Mouse (Mus musculus) embryonic stem cell, embryonic (primary cell): ENCODE measurements around the gene Gm11492.

Experiments used
- CTCF ChIA-PET, 4 experiments: fragments of 300-600 bp in 2 of 4; fragments of 350-600 bp in 2 of 4; sonication (Branson Sonifier 250); formaldehyde crosslinking; loops; one replicate each; lab custom pipeline; 2022; ENCODE audit warnings: inconsistent platforms in 2 of 4; lab: Charles Lee
- POLR2A ChIA-PET, 4 experiments: fragments of 300-600 bp in 2 of 4; fragments of 350-600 bp in 2 of 4; sonication (Branson Sonifier 250); formaldehyde crosslinking; loops; one replicate each; lab custom pipeline; 2022; ENCODE audit warnings: antibody characterized with exemption in 4 of 4, inconsistent platforms in 1 of 4; lab: Charles Lee

The Gm11492 gene

DNA sequence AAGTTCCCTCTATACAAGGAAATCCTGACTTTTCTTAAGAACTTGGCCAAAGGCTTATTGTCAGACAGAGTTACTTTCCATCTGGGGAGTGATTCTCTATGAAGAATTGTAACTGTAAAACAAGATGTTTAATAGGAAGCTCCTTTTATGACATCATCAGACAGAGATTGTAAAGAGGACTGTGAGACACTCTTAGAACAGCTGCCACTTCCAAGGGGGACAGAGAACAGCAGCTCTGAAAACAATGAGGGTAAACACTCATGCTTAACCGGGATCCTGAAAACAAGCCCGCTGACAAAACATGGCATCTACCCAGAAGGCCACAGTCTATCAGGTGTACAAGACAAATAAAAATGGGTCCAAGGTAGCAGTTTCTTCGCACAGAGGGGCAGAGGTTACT is at the start of gene Gm11492:
Gene Gm11492, plus strand, starts transcription at position 153 of the 400 bp plus-strand sequence.
- CTCF ChIA-PET: interaction anchor here in 2 of 4 experiments (0.6 kb wide), 2 partner anchors 12 to 34 kb away, joined by 4 read pairs; no protein-coding TSS in a partner anchor
- POLR2A ChIA-PET: interaction anchor here in 2 of 4 experiments (0.6 to 1.6 kb wide), 2 partner anchors 14 to 19 kb away, joined by 3 to 4 read pairs; no protein-coding TSS in a partner anchor

DNA sequence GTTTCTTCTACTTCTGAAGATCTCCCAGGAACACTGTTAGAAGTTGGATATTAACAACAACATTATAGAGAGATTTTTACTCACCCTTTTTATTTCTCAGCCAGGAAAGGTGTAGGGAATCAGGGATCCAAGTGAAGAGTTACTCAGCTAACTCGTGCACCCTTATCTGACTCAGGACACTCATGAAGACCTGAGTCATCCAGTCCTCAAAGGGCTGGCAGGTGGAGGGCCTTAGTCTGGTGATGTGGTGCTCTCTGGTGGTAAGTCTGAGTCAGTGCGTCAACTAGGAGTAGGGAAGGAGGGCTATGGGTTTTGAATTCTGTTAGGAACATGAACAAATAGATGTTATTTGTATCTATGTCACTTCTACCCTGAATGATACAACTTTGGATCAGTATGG is 47.2 kb upstream of the Gm11492 start:
- ChIA-PET POLR2A (interaction anchor here in 3 of 4 experiments (0.6 to 1.6 kb wide), 8 partner anchors 50 to 115 kb away, joined by 3 to 9 read pairs (median 6); partner anchors contain the start of genes Rad51c (in 1 of the 3) and Tex14 (in 1 of the 3)), CTCF (interaction anchor here (0.6 to 2.3 kb wide), 5 partner anchors 12 to 15 kb away, joined by 3 to 9 read pairs (median 4); no protein-coding TSS in a partner anchor)

DNA sequence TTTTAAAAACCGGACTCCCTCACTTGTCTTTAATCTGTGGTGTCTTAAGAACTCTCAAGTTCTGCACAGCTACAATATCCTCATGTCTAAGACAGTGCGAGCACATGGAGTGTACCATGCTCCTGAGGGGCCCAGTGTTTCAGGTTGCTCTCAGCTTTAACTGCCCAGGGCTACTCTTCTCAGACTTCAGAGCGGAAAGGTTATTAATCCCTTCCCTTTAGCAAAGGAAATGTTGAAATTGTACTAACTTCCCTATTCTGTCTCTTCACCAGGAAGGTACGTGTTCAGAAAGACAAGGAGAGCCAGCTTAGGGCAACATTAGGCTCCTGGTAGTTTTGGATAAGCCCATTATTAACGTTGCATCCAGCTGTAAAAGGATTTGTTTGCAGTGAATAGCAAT is 43.0 kb upstream of the Gm11492 start:
- ChIA-PET CTCF (interaction anchor here in 3 of 4 experiments (0.6 to 1.7 kb wide), 4 partner anchors 8 to 73 kb away, joined by 3 to 8 read pairs (median 4); no protein-coding TSS in a partner anchor), POLR2A (interaction anchor here in 1 of 4 experiments (1.9 to 2.1 kb wide), 3 partner anchors 8 to 16 kb away, joined by 5 read pairs; no protein-coding TSS in a partner anchor)

DNA sequence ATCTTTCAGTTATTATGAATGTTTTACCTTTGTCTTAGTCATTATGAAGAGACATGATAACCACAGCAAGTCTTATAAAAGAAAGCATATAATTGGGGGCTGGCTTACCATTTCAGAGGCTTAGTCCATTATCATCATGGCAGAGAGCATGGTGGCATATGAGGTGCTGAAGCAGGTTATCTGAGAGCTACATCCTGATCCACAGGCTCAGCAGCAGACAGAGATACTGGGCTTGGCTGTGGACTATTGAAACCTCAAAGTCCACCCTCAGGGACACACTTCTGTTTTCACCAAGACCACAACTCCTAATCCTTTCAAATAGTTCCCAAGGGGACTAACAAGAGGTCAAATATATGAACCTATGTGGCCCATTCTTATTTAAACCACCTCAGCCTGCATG is 42.5 kb upstream of the Gm11492 start:
- CTCF ChIA-PET: interaction anchor here in 1 of 4 experiments (0.6 kb wide), 1 partner anchor 72 kb away, joined by 8 read pairs; no protein-coding TSS in a partner anchor
- POLR2A ChIA-PET: interaction anchor here in 1 of 4 experiments (1.9 to 2.1 kb wide), 2 partner anchors 8 to 10 kb away, joined by 5 read pairs; no protein-coding TSS in a partner anchor

DNA sequence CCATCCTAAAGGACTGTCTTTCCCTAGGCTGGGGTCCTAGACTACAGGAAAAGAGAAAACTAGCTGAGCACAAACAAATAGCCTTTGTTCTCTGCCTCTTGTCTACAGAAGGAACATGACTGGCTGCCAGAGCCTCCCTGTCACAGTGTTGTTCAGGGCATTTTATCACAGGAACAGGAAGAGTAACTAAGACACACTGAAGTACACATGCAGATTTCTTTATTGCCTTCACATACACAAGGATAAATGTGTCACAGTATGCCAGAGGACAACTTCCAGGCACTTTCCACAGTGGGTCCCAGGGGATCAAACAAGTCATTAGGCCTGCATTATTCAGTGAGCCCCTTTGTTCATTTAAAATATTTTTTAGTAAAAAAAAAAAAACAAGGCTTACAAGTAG is 41.7 kb upstream of the Gm11492 start:
- CTCF ChIA-PET: no interaction called here
- POLR2A ChIA-PET: interaction anchor here in 1 of 4 experiments (0.7 kb wide), 1 partner anchor 126 kb away, joined by 3 read pairs; no protein-coding TSS in a partner anchor

DNA sequence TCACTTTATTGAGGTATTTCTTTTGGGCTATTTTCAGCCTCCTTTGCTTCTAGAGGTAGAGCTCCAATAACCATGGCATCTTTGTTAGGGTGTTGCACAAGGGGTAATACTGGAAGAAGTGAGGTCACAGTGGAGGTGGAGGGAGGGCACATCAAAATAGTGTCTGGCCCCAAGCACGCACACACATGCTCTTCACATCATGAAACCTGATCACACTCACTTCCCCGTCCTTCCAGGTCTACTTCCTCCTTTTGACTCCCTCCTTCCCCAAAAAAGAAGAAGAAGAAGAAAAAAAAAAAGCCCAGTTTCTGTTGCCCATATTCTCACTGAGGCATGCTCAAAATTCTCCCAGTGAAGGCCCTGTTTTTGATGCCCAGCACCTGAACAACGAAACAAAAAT is 39.1 kb upstream of the Gm11492 start:
- ChIA-PET POLR2A (interaction anchor here in 3 of 4 experiments (0.5 to 1.8 kb wide), 9 partner anchors 23 to 520 kb away, joined by 3 to 4 read pairs (median 3); no protein-coding TSS in a partner anchor), CTCF (interaction anchor here in 3 of 4 experiments (0.6 to 0.7 kb wide), 3 partner anchors 38 to 314 kb away, joined by 3 to 4 read pairs (median 3); no protein-coding TSS in a partner anchor)

DNA sequence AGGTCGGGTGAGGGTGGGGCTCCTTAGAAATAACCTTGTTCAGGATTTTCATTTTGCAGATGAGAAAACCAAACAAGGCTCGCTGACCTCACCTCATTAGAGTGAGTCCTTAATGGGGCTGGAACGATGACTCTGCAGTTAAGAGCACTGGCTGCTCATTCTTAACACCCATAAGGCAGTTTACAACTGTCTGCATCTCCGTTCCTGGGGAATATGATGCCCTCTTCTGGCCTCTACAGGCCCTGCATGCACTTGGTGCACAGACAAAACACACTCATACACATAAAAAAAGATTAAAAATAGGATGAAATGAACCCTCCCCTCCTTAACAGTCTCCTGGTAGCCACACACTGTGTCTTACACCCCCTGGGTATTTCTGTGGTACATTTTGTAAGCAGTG is 38.5 kb upstream of the Gm11492 start:
- POLR2A ChIA-PET: interaction anchor here in 3 of 4 experiments (0.6 to 1.4 kb wide), 3 partner anchors 101 to 1401 kb away, joined by 3 to 6 read pairs (median 4); no protein-coding TSS in a partner anchor
- CTCF ChIA-PET: interaction anchor here in 2 of 4 experiments (0.6 to 0.7 kb wide), 2 partner anchors 75 to 315 kb away, joined by 3 read pairs; no protein-coding TSS in a partner anchor

DNA sequence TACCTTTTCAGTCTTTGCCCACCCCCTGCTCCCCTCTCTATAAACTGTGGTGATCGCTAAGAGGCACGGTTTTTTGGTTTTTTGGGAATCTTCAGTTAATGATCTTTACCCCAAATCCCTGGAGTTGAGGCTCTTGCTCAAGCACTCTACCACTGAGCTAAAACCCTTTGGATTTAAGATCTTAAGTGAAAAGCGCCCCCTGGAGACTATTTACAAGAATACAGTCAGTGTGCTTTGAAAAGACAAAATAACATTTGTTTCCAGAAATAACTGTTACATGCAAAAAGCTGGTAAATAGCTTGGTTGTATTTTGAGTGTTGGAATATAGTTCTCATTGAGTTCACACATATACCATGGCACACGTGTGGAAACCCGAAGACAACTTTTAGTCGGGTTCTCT is 34.8 kb upstream of the Gm11492 start:
- ChIA-PET CTCF (interaction anchor here (0.6 to 2.0 kb wide), 42 partner anchors 9 to 1347 kb away, joined by 3 to 9 read pairs (median 3); partner anchors contain the start of gene Mtmr4 (in 2 of the 4)), POLR2A (interaction anchor here in 3 of 4 experiments (0.8 to 2.8 kb wide), 26 partner anchors 9 to 127 kb away, joined by 3 to 9 read pairs (median 5); partner anchors contain the start of genes Mtmr4 (in 1 of the 3), Rad51c (in 1 of the 3) and Tex14 (in 1 of the 3))

DNA sequence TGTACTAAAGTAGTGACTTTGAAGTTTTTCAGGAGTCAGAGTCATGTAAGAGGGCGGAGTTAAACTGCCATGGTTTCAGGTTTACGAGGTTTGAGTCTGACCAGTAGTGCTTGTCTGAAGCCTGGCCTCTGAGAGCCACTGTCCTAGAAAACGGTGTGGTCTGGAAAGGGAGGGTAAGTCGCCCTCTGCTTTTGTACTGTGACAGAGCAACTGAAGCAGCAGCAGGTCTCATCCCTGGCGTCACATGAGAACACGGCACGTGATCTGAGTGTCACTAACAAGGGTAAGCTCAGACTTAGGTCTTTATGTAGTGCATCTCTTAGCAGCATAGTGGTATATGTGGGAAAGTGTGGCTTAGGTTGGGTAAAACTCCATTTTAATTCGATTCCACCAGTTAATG is 24.2 kb upstream of the Gm11492 start:
- CTCF ChIA-PET: interaction anchor here in 1 of 4 experiments (0.6 kb wide), 1 partner anchor 33 kb away, joined by 3 read pairs; no protein-coding TSS in a partner anchor

DNA sequence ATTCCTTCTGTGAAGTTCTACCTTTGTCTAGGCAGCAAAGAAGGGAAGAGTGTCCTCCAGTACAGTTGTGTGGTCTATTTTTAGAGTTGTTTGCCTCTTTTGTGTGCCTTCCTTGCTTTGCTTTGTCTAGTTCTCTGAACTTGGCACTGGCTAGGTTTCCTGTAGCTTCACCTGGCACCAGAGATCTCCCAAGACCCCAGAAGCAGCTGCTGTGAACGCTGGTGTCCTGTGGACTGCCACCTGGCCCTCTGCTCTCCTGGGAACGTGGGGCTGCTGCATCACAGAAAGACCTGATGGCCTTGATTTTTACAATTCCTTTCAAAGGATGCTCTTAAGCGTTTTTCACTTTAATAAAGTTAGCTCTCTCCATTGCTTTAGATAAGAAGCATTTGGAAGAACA is 23.5 kb upstream of the Gm11492 start:
- POLR2A ChIA-PET: interaction anchor here in 3 of 4 experiments (0.5 to 1.3 kb wide), 6 partner anchors 48 to 117 kb away, joined by 3 to 4 read pairs (median 4); no protein-coding TSS in a partner anchor
- CTCF ChIA-PET: interaction anchor here in 1 of 4 experiments (0.6 kb wide), 1 partner anchor 32 kb away, joined by 3 read pairs; no protein-coding TSS in a partner anchor

More for the DNA sequence above, 24.2 kb upstream of the Gm11492 start:
- POLR2A ChIA-PET: interaction anchor here in 2 of 4 experiments (0.5 to 1.3 kb wide), 4 partner anchors 49 to 97 kb away, joined by 3 to 4 read pairs (median 4); no protein-coding TSS in a partner anchor

DNA sequence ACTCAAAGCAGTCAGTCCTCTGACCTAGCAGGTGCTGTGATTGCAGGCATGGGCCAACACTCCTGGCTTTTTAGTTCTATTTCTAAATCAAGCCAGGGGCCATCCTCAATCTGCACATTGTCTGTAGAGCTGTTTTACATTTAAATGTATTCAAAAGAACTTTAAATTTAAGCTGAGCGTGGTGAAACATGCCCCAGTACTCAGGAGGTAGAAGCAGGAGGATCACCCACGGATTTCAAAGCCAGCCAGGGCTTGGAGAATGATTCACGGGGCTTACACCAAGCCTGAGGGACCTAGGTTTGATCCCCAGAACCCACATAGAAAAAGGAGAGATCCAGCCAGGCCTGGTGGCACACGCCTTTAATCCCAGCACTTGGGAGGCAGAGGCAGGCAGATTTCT is 13.1 kb upstream of the Gm11492 start:
- POLR2A ChIA-PET: no interaction called here

DNA sequence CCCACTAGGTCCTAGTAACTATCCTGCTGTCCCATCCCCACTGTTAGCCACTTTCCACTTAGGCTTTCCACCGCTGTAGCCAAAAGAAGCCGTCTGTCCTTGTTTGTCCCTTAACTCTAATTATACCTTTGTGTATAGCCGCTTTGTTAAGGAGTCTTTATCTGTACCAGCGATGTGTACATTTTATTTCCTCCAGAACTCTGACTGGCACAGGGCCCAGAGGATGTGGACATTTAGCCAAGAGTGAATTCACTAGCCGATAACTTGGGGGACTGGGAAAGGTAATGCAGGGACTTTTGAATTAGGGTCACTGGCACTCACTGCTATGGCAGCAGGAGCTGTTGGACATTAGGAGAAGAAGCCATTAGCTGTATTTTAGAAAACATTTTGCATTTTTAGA is 12.1 kb upstream of the Gm11492 start:
- ChIA-PET POLR2A (interaction anchor here in 2 of 4 experiments (1.2 to 1.4 kb wide), 3 partner anchors 37 to 150 kb away, joined by 3 to 7 read pairs (median 4); partner anchors contain the start of genes Mtmr4 (in 1 of the 2), Rad51c (in 1 of the 2) and Tex14 (in 1 of the 2)), CTCF (interaction anchor here in 1 of 4 experiments (0.7 kb wide), 1 partner anchor 504 kb away, joined by 3 read pairs; no protein-coding TSS in a partner anchor)

More for the DNA sequence above, 13.1 kb upstream of the Gm11492 start:
- CTCF ChIA-PET: no interaction called here

DNA sequence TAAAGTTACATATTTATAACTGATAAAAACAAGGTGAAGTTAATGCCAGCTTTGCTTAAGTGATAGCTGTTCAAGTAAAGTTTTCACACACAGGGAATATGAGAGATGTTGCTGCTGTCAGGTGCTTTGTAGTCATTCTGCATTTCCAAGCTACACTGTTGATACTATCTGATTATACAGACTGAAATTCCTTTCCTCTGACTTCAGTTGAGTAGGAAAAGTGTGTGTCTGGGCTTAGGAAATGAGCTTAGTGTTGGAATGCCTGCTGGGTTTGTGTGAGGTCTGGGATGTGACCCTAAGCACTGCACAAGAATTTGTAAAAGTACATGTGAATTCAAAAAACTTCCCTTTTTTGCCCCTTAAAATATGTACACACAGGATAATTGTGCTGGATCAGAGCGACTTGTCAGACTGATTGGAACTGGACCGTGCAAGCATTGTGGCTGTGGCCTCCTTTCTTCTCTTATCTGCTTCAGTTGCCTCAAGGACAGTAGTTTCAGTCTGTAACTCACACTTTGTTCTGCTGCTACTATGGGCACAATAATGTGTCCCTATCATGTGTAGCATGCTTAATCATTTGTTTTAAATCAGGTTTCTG is 11.2 kb upstream of the Gm11492 start:
- POLR2A ChIA-PET: interaction anchor here in 3 of 4 experiments (0.5 to 1.4 kb wide), 4 partner anchors 36 to 151 kb away, joined by 3 to 7 read pairs (median 4); partner anchors contain the start of genes Mtmr4 (in 1 of the 3), Rad51c (in 1 of the 3) and Tex14 (in 1 of the 3)
- CTCF ChIA-PET: interaction anchor here in 2 of 4 experiments (0.5 to 0.7 kb wide), 2 partner anchors 328 to 503 kb away, joined by 3 read pairs; no protein-coding TSS in a partner anchor

DNA sequence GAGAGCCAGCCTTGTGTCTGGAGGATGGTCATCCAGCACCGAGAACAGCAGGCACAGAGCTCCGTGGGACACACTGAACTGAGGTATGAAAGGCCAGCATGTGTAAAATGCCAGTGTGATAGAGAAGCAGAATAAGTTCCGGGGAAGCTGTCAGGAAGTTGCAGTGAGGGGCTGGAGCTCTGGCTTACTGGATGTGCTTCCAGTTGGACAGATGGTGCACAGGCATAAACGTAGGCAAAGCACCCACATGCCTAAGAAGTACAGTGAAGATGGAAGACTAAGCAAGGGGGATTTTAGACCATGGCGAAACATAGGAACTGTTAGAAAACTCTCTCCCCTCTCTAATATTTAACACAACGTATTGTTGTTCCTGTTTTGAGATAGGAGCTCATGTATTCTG is 5.2 kb upstream of the Gm11492 start:
- CTCF ChIA-PET: no interaction called here
- POLR2A ChIA-PET: interaction anchor here in 2 of 4 experiments (1.0 to 2.0 kb wide), 5 partner anchors 11 to 43 kb away, joined by 3 to 7 read pairs (median 3); partner anchors contain the start of gene Mtmr4 (in 1 of the 2)

DNA sequence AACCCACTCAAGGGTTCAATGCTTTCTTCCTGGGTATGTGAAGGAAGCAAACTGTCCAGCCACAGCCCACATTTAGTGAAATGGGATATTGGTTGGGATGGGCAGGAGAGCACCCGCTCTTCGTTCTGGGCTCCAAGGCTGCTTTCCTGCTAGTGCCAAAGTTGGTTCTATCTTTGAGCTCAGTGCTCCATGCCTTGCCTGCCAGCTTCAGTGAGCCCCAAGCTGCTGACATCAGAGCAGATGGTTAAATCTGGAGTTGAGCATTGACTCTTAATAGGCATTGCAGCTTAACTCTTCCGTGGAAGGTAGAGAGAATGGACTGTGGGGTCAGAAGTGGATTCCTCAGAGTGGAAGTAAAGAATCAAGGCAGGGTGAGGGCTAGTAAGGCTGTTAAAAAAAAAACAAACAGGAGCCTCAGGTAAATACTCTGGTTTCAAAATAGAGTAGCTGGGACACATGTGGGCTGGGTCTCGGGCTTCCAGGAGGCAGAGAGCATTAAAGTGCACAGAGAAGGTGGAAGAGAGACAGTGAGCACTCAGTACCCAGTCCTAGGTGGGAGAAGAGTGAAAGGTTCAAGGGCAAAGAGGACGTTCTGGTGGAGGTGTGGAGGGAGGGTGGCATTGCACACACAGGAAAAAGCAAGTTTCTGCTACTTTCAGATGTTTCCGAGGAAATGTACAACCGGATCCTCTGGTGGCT is 2.0 kb downstream of the Gm11492 start, which contains the start of gene Sept4:
Gene Sept4, plus strand, starts transcription at position 649 of the 699 bp plus-strand sequence.
- CTCF ChIA-PET: no interaction called here
- POLR2A ChIA-PET: interaction anchor here in 2 of 4 experiments (2.5 to 2.8 kb wide), 2 partner anchors 10 to 23 kb away, joined by 6 to 12 read pairs; partner anchors contain the start of gene Mtmr4 (in 1 of the 2)

DNA sequence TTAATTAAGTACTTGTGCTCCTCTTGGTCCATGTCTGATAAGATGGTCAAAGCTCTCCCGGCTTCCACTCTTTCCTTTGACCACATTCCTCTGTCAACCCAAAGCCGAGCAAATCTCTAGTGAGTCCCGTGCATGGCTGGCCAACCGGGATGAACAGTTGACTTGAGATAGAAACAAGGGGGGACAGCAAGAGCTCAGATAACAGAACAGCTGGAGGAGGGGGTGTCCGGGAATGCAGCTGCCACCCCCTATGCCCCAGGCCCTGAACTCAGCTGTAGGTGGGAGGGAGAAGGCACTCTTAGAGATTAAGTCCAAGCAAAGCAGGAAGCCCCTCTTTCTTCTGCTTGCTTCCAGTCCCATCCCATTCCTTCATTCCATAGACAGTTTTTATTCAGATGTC is 4.3 kb downstream of the Gm11492 start:
- POLR2A ChIA-PET: interaction anchor here in 3 of 4 experiments (1.1 to 14.1 kb wide), 4 partner anchors 7 to 22 kb away, joined by 3 to 139 read pairs (median 8); partner anchors contain the start of gene Mtmr4 (in 3 of the 3)
- CTCF ChIA-PET: no interaction called here

DNA sequence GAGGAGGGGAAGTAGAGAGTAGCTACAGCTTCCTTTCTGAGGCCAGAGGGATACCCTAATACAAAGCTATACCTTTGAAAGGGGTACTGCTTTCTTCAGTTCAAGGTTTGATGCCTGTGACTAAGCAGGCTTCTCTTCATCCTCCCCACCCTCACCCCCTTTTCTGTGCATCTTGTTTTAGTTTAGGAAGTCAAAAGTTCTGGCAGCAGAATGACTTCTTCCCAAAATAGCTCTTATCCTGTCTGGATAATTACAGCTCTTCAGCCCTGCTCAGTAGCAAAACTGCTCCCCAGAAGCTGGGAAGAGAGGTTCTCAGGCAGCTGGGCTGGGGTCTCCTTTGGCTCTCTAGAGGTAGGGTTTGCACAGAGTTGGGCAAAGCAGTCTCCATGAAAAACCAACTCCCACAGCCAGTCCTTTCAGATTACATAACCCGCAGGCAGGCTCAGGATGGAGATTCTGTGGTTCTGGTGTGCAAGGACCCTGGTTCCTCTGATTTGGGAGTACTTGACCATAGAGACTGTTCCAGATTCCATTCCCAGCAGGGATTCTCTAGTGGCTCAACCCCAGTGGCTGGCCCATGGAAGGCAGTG is 5.0 kb downstream of the Gm11492 start:
- ChIA-PET CTCF (no interaction called here), POLR2A (interaction anchor here in 3 of 4 experiments (0.6 to 14.1 kb wide), 6 partner anchors 10 to 357 kb away, joined by 3 to 139 read pairs (median 3); partner anchors contain the start of gene Mtmr4 (in 3 of the 3))
